Mouse (Mus musculus): ENCODE measurements around the gene Hoxc4.

Hoxc4 gene

DNA sequence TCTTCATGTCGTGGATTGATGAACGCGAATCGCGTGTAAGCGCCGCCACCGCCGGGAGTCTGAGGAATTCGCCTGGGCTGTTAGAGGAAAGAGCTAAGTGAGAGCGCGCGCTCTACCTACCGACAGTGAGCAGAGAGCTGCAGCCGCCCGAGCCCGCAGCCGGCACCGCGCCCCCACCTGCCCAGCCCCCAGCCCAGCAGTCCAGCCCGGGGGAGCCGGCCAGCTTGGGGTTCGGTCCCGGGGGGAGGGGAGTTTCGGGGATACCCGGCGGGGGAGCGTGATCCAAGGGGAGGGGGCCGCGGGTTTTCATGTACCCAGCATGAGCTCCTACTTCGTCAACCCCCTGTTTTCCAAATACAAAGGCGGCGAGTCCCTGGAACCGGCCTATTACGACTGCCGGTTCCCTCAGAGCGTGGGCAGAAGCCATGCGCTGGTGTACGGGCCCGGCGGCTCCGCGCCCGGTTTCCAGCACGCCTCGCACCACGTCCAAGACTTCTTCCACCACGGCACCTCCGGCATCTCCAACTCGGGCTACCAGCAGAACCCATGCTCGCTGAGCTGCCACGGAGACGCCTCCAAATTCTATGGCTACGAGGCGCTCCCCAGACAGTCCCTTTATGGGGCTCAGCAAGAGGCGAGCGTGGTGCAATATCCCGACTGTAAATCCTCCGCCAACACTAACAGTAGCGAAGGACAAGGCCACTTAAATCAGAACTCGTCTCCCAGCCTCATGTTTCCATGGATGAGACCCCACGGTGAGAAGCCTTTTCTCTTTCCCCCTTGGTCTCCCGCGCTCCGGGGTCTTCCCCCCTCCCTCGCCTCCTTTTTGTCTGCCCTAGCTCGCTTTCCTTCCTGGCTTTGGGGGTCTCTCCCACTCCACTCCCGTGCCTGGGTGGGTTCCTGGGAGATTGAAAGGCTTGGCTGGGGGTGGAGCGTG is 28.0 kb upstream of the Hoxc4 start, which contains the start of gene Hoxc8:
Gene Hoxc8, plus strand, starts transcription at position 147 of the 937 bp plus-strand sequence.
- no peak for DNase-seq (ENCODE audit: low spot score)

GRCm38 (mm10) chr15:102991782-102992181 is 27.0 kb upstream of the Hoxc4 start:
- no peak for DNase-seq (ENCODE audit: low spot score)

- DNase-seq (ENCODE audit: low spot score), result no peak
These were observed 26.5 kb upstream of the Hoxc4 start for GRCm38 (mm10) chr15:102992206-102992605.

- no peak for DNase-seq (ENCODE audit: low spot score)
These were observed 25.9 kb upstream of the Hoxc4 start for GRCm38 (mm10) chr15:102992863-102993262.

- no peak for DNase-seq (ENCODE audit: low spot score)
These were observed 22.2 kb upstream of the Hoxc4 start for GRCm38 (mm10) chr15:102996548-102996947.

GRCm38 (mm10) chr15:102997431-102997830 is 21.3 kb upstream of the Hoxc4 start:
- no peak for DNase-seq (ENCODE audit: low spot score)

DNA sequence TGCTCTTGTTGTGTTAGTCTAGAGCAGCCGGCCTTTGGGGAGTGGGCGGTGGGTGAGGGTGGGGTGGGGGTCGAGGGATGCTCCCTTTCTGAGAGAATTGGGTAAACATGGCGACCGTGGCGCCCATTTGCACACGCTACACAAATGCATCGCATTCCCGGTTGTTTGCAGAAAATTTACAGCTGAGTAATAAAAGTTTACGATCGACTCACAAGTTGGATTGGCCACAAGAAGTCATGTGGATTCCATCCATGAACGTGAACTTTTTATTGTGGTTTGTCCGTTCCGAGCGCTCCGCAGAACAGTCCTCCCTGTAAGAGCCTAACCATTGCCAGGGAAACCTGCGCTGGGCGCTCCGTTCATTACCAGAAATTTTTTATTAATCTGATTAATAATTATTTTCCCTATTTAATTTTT is 20.8 kb upstream of the Hoxc4 start, which contains the start of gene Hoxc6:
Gene Hoxc6, plus strand, starts transcription at position 319 of the 417 bp plus-strand sequence.
- peak; percentile 58 for DNase-seq (ENCODE audit: low spot score)

DNA sequence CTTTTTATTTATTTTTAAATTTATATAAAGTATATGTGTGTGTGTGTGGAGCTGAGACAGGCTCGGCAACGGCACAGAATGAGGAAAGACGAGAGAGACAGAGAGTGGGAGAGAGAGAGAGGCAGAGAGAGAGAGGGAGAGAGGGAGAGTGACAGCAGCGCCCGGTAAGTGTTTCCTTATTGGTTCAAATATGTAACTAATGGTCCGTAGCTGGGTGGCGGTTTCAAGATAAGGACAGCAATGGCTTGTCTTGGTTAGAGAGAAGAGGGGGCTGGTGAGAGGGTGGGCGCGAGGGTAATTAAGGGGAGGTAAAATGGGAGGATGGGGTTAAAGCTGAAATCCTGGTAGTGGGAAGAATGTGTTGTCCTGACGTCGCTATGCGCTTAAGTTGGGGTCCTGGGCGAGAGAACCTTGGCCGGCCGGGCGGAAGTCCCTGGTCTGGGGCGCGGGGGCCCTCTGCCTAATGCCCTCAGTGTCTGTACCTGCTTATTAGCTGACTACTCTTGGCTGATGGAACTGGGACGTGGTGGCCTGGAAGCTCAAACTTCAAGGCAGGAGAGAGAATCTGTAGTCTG is 20.0 kb upstream of the Hoxc4 start:
- DNase-seq (ENCODE audit: low spot score), result no peak

GRCm38 (mm10) chr15:102999183-102999831 is 19.4 kb upstream of the Hoxc4 start:
- peak; percentile 97 for DNase-seq (ENCODE audit: low spot score)

- DNase-seq (ENCODE audit: low spot score), result peak; percentile 56
These were observed 18.8 kb upstream of the Hoxc4 start for GRCm38 (mm10) chr15:102999955-103000354.

DNA sequence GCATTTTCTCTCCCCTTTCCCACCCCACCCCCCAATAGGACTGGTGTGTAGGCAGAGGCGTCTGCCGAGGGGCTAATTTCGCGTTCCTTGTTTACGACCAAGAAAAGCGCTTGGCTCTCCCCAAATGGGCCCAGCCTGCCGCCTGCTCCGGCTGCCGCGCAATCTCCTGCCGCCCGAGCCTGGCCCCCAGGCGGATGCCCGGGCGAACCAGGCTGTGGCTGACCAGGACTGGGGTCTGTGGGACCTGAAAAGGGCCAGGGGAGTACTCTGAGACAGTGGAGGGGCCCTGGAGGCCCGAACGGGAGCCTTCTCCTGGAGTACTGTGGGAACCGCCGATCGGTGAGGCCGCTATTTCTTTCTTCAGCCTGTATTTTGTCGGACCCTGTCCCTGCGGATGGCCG is 18.2 kb upstream of the Hoxc4 start:
- DNase-seq (ENCODE audit: low spot score), result no peak

- DNase-seq (ENCODE audit: low spot score), result no peak
These were observed 17.4 kb upstream of the Hoxc4 start for GRCm38 (mm10) chr15:103001370-103001769.

- DNase-seq (ENCODE audit: low spot score), result no peak
These were observed 16.6 kb upstream of the Hoxc4 start for GRCm38 (mm10) chr15:103002156-103002555.

DNA sequence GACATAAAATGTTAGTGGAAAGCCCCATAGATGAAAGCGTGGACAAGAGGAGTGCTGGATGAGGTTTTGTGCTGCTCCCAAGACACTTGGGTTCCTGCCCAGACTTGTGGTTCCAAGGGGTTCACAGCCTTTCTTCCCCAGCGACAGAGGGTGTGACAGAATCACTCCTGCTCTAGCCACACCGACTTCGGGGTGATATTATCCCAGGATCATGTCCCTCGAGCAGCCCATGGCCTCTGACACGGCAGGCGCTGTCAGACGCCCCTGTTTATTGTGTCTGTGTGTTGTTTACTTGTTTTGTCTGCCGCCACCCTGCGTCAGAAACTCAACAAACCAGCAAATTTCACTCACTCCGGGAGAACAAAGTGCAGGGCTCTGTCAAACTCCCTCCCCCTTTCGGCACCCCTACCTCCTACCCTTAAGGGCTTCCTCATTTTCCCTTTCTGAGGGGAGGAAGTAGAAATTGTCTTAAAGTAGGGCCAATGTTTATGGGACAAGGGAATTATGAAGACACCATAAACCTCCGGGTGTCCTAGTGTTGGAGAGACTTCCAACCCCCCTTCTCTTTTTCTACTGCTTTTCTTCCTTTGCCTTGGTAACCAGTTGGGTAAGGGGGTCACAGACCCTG is 15.8 kb upstream of the Hoxc4 start:
- no peak for DNase-seq (ENCODE audit: low spot score)

DNA sequence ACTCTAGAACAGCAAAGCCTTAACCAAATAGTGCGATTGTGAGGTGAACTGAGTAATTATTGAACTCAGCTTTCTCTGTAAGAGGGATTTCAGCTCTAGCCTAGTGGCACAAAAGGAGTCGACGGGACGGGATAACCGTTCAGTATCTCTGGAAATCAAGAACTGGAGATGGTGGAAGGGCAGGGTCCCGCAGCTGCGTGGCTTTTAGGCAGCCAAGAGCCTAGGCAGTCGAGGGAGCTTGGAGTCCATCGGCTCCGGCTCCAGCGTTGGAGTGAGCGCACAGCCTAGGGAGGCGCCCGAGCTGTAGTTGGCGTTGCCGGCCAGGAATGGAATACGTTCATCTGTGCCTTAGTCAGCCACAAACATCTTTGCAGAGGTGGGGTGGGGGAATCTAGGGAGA is 13.4 kb upstream of the Hoxc4 start:
- no peak for DNase-seq (ENCODE audit: low spot score)

DNA sequence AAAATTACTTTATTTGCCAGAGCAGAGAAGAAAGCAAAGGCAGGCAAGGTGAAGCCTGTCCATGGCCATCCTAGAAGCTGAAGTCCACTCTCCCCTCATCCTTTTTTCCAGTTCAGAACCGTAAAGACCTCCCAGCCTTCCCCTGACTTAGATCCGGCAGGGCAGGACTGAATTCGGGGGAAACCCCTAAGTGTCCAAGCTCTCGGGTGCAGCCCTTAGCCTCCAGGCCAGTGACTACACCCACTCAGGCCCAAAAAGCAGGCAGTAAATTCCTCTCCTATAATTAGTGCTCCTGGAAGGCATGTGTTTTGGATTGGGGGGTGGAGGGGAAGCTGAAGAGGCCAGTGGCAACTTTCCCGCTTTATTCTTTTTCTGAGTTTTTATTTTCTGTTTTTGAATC is 12.9 kb upstream of the Hoxc4 start:
- DNase-seq (ENCODE audit: low spot score), result no peak

DNA sequence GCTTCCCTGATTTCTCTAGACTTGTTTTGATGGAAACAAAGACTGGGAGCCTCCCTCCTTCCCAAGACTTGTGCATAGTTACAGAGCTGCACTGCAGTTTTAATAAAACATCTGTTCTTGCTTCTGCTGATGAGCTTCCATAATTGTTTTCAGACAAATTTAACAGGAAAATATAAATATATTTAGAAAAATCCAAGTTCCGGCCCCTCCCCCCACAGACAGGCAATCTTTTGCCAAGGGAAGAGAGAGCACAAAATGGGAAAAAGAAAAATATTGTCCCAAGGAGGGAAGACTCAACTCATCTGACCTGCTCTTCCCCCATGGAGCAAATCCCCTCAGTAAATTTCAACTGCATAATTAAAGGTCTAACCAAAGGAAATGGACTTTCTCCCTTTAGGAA is 12.4 kb upstream of the Hoxc4 start:
- DNase-seq (ENCODE audit: low spot score), result no peak

DNA sequence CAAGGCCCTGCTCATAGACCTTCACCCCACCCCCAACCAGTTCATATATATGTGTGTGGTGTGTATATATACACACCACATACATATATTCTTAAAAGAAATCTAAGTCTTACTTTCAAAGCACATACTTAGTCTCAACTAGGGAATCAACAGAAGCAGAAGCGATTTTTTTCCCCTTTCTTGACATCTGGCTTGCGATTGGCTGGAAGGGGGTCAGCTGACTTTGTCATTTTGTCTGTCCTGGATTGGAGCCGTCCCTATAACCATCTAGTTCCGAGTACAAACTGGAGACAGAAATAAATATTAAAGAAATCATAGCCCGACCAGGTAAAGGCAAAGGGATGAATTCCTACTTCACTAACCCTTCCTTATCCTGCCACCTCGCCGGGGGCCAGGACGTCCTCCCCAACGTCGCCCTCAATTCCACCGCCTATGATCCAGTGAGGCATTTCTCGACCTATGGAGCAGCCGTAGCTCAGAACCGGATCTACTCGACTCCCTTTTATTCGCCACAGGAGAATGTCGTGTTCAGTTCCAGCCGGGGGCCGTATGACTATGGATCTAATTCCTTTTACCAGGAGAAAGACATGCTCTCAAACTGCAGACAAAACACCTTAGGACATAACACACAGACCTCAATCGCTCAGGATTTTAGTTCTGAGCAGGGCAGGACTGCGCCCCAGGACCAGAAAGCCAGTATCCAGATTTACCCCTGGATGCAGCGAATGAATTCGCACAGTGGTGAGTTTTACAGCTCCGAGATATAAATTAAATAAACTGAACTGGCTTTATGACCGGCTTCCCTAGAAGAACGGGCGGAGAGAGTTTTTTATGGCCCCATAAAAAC is 9.2 kb upstream of the Hoxc4 start:
- no peak for DNase-seq (ENCODE audit: low spot score)

DNA sequence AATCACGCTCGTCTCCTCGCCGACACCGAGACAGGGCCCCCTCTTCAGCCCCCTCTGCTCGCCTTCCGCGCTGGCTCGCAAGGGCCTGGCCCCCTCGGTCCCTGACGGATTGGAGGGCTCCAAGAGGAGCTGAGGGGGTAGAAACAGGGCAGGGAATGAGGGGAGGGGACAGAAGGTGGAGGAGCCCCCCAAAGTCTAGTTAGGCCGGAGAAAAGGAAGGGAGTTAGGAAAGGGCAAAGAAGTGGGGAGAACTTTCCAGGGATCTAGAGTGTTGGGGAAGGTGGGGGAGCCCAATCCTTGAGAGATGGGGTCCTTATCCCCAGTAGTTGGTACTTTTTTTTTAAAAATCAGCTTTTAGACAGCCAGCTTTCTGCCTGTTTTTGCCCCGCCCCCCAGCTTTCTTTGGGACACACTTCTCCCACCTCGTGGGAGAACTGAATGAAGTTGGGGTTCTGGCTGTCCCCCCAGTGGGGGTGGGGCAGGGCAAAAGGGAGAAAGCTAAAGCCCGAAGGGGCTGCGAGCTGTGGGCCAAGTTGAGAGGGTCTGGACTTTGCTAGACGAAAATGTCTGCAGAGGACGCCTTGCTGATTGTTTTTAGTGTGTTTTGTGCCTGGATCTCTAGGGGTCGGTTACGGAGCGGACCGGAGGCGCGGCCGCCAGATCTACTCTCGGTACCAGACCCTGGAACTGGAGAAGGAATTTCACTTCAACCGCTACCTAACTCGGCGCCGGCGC is 8.5 kb upstream of the Hoxc4 start:
- DNase-seq (ENCODE audit: low spot score), result no peak

GRCm38 (mm10) chr15:103010847-103011555 is 7.7 kb upstream of the Hoxc4 start:
- no peak for DNase-seq (ENCODE audit: low spot score)

All from ovary, adult 18-20 months (tissue).